ENCODE assay signal across 8 mouse cellular contexts in the genomic region with DNA sequence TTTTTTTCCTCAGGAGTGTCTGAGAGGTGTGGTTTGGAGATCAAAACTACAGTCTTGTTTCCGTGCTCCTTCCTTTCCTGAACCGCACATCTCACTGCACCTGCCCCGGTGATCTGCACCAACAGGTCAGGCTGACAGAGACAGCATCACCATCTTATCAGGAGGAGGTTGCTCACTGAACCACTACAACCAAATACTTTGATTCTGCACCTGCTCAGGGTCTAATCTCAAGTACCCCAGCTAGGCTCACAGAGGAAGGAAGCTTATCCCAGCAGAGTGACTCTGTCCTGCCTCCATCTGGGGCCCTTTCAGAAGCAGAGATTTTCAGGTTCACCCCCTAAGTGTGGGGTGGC. TPM values are rescaled to one million over a fixed set of nuclear protein-coding genes. Genes with fewer than 3 reads are reported as not detected.
A peak's percentile ranks its signal among the peaks of the same experiment; 100 is the strongest.
DNase-seq lines count a peak whose midpoint lies in the region; ATAC-seq and TF ChIP-seq lines count a peak whose summit lies in the region.

No protein-coding gene starts in this region.

- TF ChIP-seq POLR2A in embryonic fibroblast, embryonic 13.5 days (IDR thresholded peaks at IDR 0.05; ENCODE audit: low read depth, low read length): no peak
- no peak for TF ChIP-seq POLR2A in limb, embryonic 14.5 days (IDR thresholded peaks at IDR 0.05; ENCODE audit: borderline replicate concordance, extremely low read depth, insufficient read depth, insufficient read length)

- no peak overlapping the region for H3K27ac ChIP-seq in left cerebral cortex, adult 2 months
- no peak overlapping the region for H3K27ac ChIP-seq in embryonic fibroblast, embryonic 13.5 days (ENCODE audit: insufficient read depth, low read length)
- H3K27ac ChIP-seq in limb, embryonic 14.5 days (replicated peaks; ENCODE audit: low read depth, low read length): no peak overlapping the region
- H3K27ac ChIP-seq in stomach, embryonic 14.5 days (ENCODE audit: low read length): no peak overlapping the region

- no peak for TF ChIP-seq CTCF in left cerebral cortex, adult 2 months (IDR thresholded peaks at IDR 0.05)
- no peak for TF ChIP-seq CTCF in embryonic fibroblast, embryonic 13.5 days (IDR thresholded peaks at IDR 0.05; ENCODE audit: borderline replicate concordance, insufficient read depth, low read length)

- no peaks in the 10 kb centered on the region for H3K36me3 ChIP-seq in limb, embryonic 14.5 days (ENCODE audit: control insufficient read depth, insufficient read depth, low read length)
- H3K36me3 ChIP-seq in stomach, embryonic 14.5 days (ENCODE audit: control insufficient read depth, insufficient read depth, low read length): no peaks in the 10 kb centered on the region

- no peaks in the 10 kb centered on the region for H3K9me3 ChIP-seq in limb, embryonic 14.5 days (ENCODE audit: control insufficient read depth, low read length)
- H3K9me3 ChIP-seq in stomach, embryonic 14.5 days (ENCODE audit: control insufficient read depth, low read depth, low read length): no peaks in the 10 kb centered on the region

- H3K27me3 ChIP-seq in limb, embryonic 14.5 days (ENCODE audit: control insufficient read depth, insufficient read depth, low read length): no peaks in the 10 kb centered on the region
- H3K27me3 ChIP-seq in stomach, embryonic 14.5 days (ENCODE audit: control insufficient read depth, insufficient read depth, low read length): no peaks in the 10 kb centered on the region

- DNase-seq in left cerebral cortex, adult 2 months (ENCODE audit: extremely low spot score in 1 of 2, low spot score in 2 of 2): no peak
- DNase-seq in left cerebral cortex, postnatal 4 days: no peak
- no peak for DNase-seq in limb, embryonic 14.5 days (ENCODE audit: low spot score)
- no peak for DNase-seq in cerebellum, postnatal 10 days
- DNase-seq in layer of hippocampus, postnatal 10 days (ENCODE audit: low spot score in 2 of 2): no peak
- DNase-seq in gastrocnemius, postnatal 10 days: no peak

- 6% methylated on average over 3 of the region's 3 CpGs for WGBS in limb, embryonic 14.5 days
- WGBS in stomach, embryonic 14.5 days: 5% methylated on average over 3 of the region's 3 CpGs

- H3K4me1 ChIP-seq in embryonic fibroblast, embryonic 13.5 days (ENCODE audit: control insufficient read depth, insufficient read depth, low read length): no peaks in the 10 kb centered on the region
- no peaks in the 10 kb centered on the region; the same call in 1 of the 2 replicates for H3K4me1 ChIP-seq in limb, embryonic 14.5 days (ENCODE audit: control insufficient read depth, insufficient read depth, low read length)
- no peaks in the 10 kb centered on the region; the same call in 1 of the 2 replicates for H3K4me1 ChIP-seq in stomach, embryonic 14.5 days (ENCODE audit: control insufficient read depth, insufficient read depth, low read length)

- no peak for ATAC-seq in limb, embryonic 14.5 days (ENCODE audit: low FRiP score, low read depth)
- ATAC-seq in stomach, embryonic 14.5 days (ENCODE audit: insufficient number of reproducible peaks, insufficient read depth, low FRiP score, low read depth): no peak

- peak overlapping the region; percentile 98 for H3K4me2 ChIP-seq in limb, embryonic 14.5 days (replicated peaks; ENCODE audit: low read depth, low read length, severe bottlenecking)
- H3K4me2 ChIP-seq in stomach, embryonic 14.5 days (replicated peaks; ENCODE audit: low read depth, low read length): peak overlapping the region; percentile 56

- H3K4me3 ChIP-seq in left cerebral cortex, adult 2 months: peak overlapping the region; percentile 84; the same call in 1 of the 2 replicates
- peak overlapping the region; percentile 40; the same call in 1 of the 2 replicates for H3K4me3 ChIP-seq in embryonic fibroblast, embryonic 13.5 days (ENCODE audit: insufficient read depth, low read length)
- H3K4me3 ChIP-seq in limb, embryonic 14.5 days (replicated peaks; ENCODE audit: low read length): peak overlapping the region; percentile 75
- peak overlapping the region; percentile 56 for H3K4me3 ChIP-seq in stomach, embryonic 14.5 days (ENCODE audit: low read depth, low read length)

- H3K9ac ChIP-seq in limb, embryonic 14.5 days (ENCODE audit: low read depth, low read length, severe bottlenecking): no peak overlapping the region
- no peak overlapping the region for H3K9ac ChIP-seq in stomach, embryonic 14.5 days (replicated peaks; ENCODE audit: low read depth, low read length)

- intact Hi-C loops in left cerebral cortex, adult 2 months (cut with DNase I): no loop called here
- intact Hi-C loops in left cerebral cortex, postnatal 4 days (cut with DNase I): no loop called here

RNA-seq across cellular contexts. Expression of a gene that starts 0.6 kb away (rescaled TPM):
- total RNA-seq in left cerebral cortex, adult 2 months (2021): 100 to 1,000 TPM; 118 to 155 TPM
- total RNA-seq in left cerebral cortex, postnatal 4 days (2021): 10 to 100 TPM; 16.3 to 25.7 TPM
- polyA plus RNA-seq in embryonic fibroblast, embryonic 13.5 days (2011; ENCODE audit: insufficient read length, low read depth, missing spikeins): 23.7 and 26.4 TPM in 2 replicates
- polyA plus RNA-seq in limb, embryonic 14.5 days (2012; rRNA removed): 12.8 and 16.3 TPM in 2 replicates
- polyA plus RNA-seq in limb, embryonic 14.5 days (2014; fragmentation: Nextera tagmentation; extraction: Ambion mirVana): 10.4 and 11.2 TPM in 2 replicates
- polyA plus RNA-seq in stomach, embryonic 14.5 days (2014; fragmentation: Nextera tagmentation; extraction: Ambion mirVana): 9.4 and 11.0 TPM in 2 replicates
- 10 to 100 TPM; 65.9 to 91.7 TPM for total RNA-seq in layer of hippocampus, postnatal 10 days (2021)
- total RNA-seq in gastrocnemius, postnatal 10 days (2021): 10 to 100 TPM; 25.4 to 30.2 TPM
